Mouse (Mus musculus) liver, adult 2 months (tissue): Measurements from ENCODE around the gene Rhou.

ENCODE experiments used
- CTCF ChIP-seq: fragments of 200-500 bp; IDR thresholded peaks from 2 replicates; pipeline ENCODE4 v1.5.1; 2011; ENCODE audit warnings: low read depth, low read length, control low read depth
- POLR2A ChIP-seq: fragments of 200-500 bp; IDR thresholded peaks from 2 replicates; pipeline ENCODE4 v1.6.1; 2011; ENCODE audit warnings: low read length, control low read depth; ENCODE audit not compliant: insufficient read depth; ENCODE audit errors: extremely low read depth

GRCm38 (mm10) chr8:123635671-123636070 is 18.1 kb upstream of the Rhou start:
- TF ChIP-seq POLR2A (no peak), CTCF (no peak)
